Mouse (Mus musculus): ENCODE data around the gene Coq5.

Coq5 gene

GRCm38 (mm10) chr5:115266787-115267468 lies 12.5 kb upstream of the Coq5 start:
- 57% methylated on average over 8 of the region's 8 CpGs for WGBS

GRCm38 (mm10) chr5:115267469-115268045 lies 11.9 kb upstream of the Coq5 start:
- WGBS = 56% methylated on average over 3 of the region's 3 CpGs

GRCm38 (mm10) chr5:115268266-115268665 lies 11.2 kb upstream of the Coq5 start:
- 56% methylated on average over 3 of the region's 3 CpGs for WGBS

- 81% methylated on average over 1 of the region's 1 CpGs for WGBS
These were observed 9.5 kb upstream of the Coq5 start for GRCm38 (mm10) chr5:115269969-115270368.

- WGBS = 1% methylated on average over 76 of the region's 77 CpGs
These were observed 7.3 kb upstream of the Coq5 start for GRCm38 (mm10) chr5:115271931-115272811.

- WGBS = 7% methylated on average over 26 of the region's 26 CpGs
These were observed 6.5 kb upstream of the Coq5 start, which contains the start of gene Rnf10 for GRCm38 (mm10) chr5:115272812-115273548. Rnf10 (minus strand) TSS chr5:115272898.

GRCm38 (mm10) chr5:115273549-115274135 lies 5.8 kb upstream of the Coq5 start:
- WGBS = 54% methylated on average over 6 of the region's 6 CpGs

- 34% methylated on average over 1 of the region's 1 CpGs for WGBS
These were observed 5.1 kb upstream of the Coq5 start for GRCm38 (mm10) chr5:115274353-115274752.

GRCm38 (mm10) chr5:115274771-115275170 lies 4.7 kb upstream of the Coq5 start:
- 97% methylated on average over 1 of the region's 1 CpGs for WGBS

GRCm38 (mm10) chr5:115275998-115276397 lies 3.5 kb upstream of the Coq5 start:
- 41% methylated on average over 14 of the region's 14 CpGs for WGBS

GRCm38 (mm10) chr5:115278053-115278452 lies 1.4 kb upstream of the Coq5 start:
- WGBS = 69% methylated on average over 1 of the region's 1 CpGs

GRCm38 (mm10) chr5:115278785-115279184 lies 681 bp upstream of the Coq5 start:
- 50% methylated on average over 2 of the region's 2 CpGs for WGBS

- 3% methylated on average over 17 of the region's 17 CpGs for WGBS
These were observed 703 bp downstream of the Coq5 start for GRCm38 (mm10) chr5:115280050-115280687.

GRCm38 (mm10) chr5:115284735-115285134 lies 5.3 kb downstream of the Coq5 start:
- 88% methylated on average over 3 of the region's 3 CpGs for WGBS

- WGBS = 88% methylated on average over 8 of the region's 8 CpGs
These were observed 14.7 kb downstream of the Coq5 start for GRCm38 (mm10) chr5:115294173-115294572.

GRCm38 (mm10) chr5:115296347-115296746 lies 16.9 kb downstream of the Coq5 start:
- 55% methylated on average over 10 of the region's 10 CpGs for WGBS

- under 1% methylated on average over 46 of the region's 46 CpGs for WGBS
These were observed 20.7 kb downstream of the Coq5 start for GRCm38 (mm10) chr5:115300035-115300744.

- WGBS = under 1% methylated on average over 64 of the region's 66 CpGs
These were observed 21.5 kb downstream of the Coq5 start, which contains the start of gene Dynll1 for GRCm38 (mm10) chr5:115300792-115301614. Dynll1 (minus strand) TSS chr5:115300999.

- 20% methylated on average over 13 of the region's 13 CpGs for WGBS
These were observed 22.1 kb downstream of the Coq5 start for GRCm38 (mm10) chr5:115301615-115302014.

Data from cerebral cortex, adult 2 months (tissue).